Mouse (Mus musculus): ENCODE measurements around the gene Slc15a1. TPM values are rescaled to one million over a fixed set of nuclear protein-coding genes. Genes with fewer than 3 reads are reported as not detected.
"Not testable (repeated sequence)": the region's sequence is repeated elsewhere in the genome, so short reads cannot be mapped to it uniquely, and the experiment has no call there.

Slc15a1 gene
- polyA plus RNA-seq, 1 experiment: 66.9 TPM

DNA sequence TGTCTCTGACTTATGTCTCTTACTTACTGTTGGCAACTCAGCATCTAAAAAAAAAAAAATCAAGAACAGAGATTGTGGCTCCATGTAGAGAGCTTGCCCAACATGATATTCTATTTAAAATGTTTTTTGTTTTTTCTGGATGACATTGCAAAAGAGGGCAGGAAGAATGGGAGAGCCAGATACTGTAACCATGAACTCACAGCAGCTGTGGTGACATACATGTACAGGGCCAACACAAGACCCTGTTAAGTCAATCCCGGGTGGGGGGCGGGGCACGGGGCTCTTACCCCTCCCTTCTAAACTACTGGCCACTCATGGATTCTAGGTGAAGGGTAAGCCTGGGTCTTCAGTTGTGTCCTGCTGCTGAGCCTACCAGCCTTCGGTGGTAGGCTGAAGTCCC lies 83.1 kb downstream of the Slc15a1 start:
- no peak for DNase-seq (ENCODE audit: low read depth, low spot score)
- 64% methylated on average over 4 of the region's 4 CpGs for WGBS

DNA sequence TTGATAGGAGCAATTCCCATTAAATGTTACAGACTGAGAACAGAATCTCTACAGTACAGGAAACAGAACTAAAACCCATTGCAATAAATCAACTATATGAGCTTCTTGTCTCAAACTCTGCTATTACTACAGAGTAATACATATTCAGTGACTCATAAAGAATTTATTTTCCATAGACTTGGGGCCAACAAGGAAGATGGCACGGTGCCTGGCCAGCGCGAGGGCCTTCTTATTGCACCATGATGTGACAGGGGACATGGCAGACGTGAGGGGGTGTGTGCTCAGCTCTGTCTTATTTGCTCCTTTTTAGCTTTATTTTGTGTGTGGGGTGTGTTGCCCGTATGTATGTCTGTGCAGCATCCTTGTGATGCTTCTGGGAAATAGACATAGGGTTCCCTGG lies 87.5 kb downstream of the Slc15a1 start:
- peak; percentile 35 for DNase-seq (ENCODE audit: low read depth, low spot score)
- WGBS: 14% methylated on average over 5 of the region's 5 CpGs

DNA sequence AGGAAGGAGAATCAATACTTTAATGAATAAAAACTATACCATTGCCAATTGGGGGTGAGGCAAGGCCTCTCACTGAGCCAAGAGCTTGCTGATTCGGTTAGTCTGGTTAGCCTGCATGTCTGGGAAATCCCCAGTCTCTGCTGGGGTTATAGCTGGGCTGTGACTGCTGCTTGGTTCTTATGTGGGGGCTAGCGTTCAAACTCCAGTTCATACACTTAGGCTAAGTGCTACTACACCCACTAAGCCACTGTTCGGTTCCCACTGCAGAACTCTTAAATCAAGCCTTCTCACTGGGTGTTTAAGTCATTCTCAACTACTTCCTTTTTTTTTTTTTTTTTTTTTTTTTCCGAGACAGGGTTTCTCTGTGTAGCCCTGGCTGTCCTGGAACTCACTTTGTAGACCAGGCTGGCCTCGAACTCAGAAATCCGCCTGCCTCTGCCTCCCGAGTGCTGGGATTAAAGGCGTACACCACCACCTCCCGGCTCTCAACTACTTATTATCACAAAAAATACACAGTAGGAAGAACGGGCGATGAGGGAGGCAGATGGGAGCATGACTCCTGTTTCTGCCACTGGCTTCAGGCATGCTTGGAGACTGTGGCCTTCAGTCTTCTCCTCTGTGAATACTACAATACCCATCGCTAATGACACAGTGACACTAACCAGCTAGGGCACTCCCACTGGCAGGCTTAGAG lies 88.3 kb downstream of the Slc15a1 start:
- WGBS: 68% methylated on average over 11 of the region's 12 CpGs

DNA sequence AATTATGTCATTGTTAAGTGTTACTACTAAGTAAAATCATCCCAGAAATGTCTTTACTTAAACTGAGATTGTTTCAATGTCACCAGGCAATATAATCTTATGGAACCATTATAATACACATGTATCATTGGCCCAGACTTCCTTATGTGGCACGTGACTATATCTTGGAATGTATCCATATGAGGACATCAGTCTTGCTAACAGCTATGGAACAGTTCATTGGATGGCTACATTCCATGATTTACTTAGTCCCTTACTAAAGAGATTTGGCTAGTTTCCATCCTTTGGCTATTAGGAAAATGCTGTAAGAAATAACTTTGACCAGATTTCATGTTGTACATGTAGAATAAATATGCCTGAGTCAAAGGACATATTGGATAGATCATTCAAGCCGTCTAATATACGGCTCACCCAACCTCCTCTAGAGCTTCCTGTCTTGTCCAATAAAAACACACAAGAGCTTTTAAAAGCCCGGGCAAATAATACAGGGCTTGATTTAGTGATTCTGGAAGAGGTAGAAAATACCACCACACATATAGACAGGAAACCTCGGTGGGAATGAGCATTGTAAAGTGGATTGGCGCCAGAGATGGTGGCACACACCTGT lies 90.3 kb downstream of the Slc15a1 start:
- peak; percentile 22 for DNase-seq (ENCODE audit: low read depth, low spot score)
- 36% methylated on average over 6 of the region's 6 CpGs for WGBS

More for the DNA sequence above, 88.3 kb downstream of the Slc15a1 start:
- DNase-seq (ENCODE audit: low read depth, low spot score): no peak

DNA sequence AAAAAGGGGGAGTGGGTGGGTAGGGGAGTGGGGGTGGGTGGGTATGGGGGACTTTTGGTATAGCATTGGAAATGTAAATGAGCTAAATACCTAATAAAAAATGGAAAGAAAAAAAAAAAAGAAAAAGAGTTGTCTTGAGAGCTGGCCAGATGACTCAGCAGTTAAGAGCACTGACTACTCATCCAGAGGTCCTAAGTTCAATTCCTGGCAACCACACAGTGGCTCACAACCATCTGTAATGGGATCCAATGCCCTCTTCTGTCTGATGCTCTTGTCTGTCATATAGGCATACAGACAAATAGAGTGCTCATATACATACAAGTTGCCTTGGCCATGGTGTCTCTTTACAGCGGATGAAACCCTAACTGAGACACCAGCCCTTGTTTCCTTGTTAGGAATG lies 91.3 kb downstream of the Slc15a1 start:
- DNase-seq (ENCODE audit: low read depth, low spot score): not testable (repeated sequence)
- WGBS: 97% methylated on average over 1 of the region's 1 CpGs

Other genes starting within 250 kb of the Slc15a1 start
- gene Stk24, start 125.2 kb downstream of the Slc15a1 start, polyA plus RNA-seq (2012; rRNA removed): 37.2 and 60.8 TPM in 2 replicates